Mouse (Mus musculus) spleen, postnatal 14 days (tissue): ENCODE measurements around the gene Clybl.

Experiments
- DNase-seq, 2 experiments: peaks; one replicate each; pipeline ENCODE4 v3.0.0; 2021 to 2022; ENCODE audit warnings: low spot score in 2 of 2

The Clybl gene

DNA sequence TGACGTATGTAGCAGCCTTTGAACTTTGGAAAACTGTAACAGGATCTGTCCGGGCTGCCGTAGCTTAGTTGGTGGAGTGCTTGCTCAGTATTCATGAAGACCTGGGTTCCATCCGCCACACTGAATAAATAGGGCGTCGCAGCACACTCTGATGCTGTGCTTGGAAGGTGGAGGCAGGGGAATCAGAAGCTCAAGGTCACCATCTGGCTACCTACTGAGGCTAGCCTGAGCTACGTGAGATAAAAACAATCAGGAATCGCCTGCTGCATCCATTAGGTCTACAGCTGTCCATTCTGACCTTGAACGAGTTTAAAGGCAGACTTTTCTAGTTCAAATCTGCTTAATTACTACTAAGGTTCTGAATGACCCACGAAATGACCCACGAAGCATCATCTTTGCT lies 118.8 kb downstream of the Clybl start:
- no peak for DNase-seq

DNA sequence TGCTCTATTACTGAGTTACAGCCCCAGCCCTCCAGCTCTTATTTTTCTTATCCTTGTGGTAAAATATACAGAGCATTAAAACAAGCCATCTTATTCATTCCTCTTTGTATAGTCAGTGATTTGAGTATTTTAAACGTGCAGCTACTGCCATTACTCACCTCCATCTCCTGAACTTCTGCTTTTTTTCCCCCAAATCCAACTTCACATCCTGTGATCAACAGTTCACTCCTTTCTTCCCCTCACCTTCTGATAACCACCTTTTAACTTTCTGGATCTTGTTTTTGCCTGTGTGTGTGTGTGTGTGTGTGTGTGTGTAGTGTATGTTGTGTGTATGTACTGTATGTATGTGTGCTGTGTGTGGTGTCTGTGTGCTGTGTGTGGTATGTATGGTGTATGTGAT lies 122.3 kb downstream of the Clybl start:
- no peak for DNase-seq

DNA sequence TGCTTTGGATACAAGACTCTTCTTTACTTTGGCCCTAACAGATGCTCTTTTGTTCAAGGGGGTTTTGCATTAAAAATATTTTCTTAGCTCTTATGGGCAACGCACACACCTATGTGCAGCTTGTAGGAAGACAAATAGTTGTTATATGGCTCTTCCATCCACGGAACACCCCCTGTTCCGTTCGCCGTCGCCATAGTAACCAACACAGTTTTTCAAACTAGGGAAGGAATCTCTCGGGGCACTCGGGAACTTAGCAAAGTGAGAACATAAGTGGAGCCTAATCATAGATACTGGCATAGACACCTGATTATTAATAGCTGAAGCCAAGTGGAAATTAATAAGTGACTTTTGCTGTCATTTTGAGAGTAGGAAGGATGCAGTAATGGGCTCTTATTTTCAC lies 123.6 kb downstream of the Clybl start:
- DNase-seq, result no peak

DNA sequence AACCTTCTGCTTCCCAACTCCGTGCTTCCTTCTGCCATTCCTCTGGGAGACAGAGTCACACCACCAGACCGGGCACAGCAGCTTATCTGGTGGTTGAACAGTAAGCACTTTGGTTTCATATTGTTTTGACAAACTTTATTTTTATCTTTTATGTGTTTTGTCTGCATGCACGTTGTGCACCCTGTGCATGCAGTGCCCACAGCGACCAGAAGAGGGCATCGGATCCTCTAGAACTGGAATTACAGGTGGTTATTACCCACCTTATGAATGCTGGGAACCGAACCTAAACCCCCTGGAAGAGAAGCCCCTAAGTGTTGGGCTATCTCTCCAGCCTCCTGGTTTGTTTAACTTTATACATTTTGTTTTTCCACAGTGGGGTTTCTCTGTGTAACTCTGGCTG lies 130.9 kb downstream of the Clybl start:
- DNase-seq, result no peak

DNA sequence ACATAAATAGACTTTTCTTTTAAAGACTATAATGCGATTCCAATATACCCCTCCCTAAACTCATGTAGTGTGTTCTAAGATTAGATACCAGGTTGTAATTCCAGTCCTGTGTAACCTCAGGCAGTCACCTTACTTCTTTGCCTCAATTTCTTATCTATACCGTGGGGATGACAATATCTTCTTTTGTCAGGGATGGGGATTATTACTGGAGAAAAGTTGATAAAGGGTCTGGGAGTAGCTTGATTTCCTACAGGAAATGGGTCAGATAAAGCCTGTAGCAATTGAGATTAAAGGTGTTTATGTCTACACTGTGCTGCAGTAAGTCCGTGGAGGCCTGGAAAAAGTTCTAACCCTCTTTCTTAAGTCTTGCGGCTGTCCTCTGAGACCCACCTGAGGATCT lies 131.8 kb downstream of the Clybl start:
- no peak for DNase-seq

DNA sequence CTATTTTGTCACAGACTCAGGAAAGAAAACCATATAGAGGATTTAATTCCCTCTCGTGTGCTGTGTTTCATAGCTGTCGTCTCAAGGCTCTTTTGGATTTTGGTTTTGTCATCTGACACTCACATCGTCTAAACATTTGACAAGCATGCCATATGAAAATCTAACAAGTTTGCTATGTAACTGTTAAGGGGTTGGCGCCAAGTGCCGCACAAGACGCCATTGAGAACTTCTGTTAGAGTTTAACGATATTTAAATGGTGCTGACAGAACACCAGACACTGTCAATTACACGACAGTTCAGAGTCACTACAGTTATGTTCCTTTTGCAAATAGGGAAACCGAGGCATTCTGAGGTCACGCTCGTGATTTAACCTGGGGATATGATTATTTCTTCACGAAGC lies 134.2 kb downstream of the Clybl start:
- no peak for DNase-seq

DNA sequence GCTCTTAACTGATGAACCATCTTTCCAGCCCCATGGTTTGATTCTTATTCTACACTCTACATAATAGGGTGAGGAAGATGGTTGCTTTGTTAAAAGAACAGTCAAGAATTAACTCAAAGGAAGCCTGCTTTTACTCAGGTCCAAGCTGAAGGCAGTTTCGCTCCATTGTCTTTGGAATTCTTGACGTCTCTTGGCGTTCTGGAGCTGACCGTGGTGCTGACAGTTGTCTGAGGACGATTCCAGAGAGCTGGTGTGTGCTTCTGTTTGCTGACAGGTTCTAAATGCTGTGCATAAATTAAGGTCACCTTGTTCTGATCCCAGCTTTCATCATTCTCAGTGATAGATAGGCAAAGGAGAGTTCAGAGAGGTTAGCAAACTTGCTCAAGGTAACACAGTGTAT lies 140.6 kb downstream of the Clybl start:
- no peak for DNase-seq

DNA sequence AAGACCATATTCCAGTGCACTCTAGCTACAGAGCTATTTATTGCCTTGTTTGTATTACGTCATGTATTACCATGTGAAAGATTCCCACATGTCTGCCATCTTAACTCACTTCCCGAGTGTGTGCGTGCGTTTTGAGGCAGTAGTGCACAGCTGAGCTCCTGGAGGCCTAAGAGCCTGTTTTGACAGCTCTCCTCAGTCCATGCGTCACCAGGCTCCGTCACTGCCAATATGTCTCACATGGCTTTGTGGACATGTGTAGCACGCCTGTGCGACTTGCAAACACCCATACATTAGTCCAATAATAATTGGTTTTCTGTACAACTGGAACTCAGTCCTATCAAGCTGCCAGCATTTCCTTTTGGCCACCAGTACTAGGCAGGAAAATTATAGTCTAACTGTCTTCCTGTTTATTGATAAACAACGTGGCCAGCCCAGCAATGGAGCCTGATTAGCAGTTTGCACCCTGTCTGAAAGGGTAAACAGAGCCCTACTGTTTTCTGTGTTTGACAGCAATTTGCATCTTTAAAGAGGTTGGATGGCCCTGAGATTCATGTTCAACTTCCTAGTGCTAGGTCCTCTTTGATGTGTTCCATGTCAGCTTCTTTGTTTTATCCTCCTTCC lies 142.4 kb downstream of the Clybl start:
- no peak for DNase-seq

DNA sequence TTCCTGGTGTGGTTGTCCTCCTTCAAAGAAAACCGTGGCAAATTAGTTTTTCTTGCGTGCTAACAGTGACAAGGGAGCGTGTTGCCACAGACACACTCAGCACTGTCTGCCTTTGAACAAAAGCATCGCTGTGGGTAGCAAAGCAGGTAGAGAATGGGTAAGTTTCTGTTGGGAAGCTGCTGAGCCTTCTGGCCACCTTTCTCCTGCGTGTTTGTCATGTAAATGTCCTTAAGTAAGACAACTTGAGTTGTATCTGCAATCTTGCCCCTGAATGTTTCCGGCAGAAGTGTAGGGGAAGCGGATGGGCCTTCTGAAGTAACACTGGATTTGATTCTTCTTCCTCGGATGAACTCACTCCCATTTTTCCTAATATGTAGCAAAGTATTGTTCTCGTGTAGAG lies 148.6 kb downstream of the Clybl start:
- no peak for DNase-seq

DNA sequence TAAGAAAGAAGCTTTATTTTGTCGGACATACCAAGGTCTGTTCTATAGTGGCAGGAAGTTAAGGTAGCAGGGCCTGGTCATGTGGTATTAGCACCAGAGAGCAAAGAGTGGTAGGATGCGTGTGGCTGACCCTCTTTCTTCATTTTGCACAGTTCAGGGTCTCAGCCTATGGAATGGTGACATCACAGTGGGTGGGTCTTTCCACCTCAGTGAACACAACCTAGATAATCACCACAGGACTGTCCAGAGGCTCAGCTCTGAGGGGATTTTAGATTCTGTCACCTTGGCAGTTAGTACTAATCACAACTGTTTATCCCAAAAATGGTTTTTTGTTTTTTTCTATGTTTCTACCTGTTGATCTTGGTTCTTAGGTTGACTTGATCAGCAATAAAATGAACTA lies 149.2 kb downstream of the Clybl start:
- no peak for DNase-seq

DNA sequence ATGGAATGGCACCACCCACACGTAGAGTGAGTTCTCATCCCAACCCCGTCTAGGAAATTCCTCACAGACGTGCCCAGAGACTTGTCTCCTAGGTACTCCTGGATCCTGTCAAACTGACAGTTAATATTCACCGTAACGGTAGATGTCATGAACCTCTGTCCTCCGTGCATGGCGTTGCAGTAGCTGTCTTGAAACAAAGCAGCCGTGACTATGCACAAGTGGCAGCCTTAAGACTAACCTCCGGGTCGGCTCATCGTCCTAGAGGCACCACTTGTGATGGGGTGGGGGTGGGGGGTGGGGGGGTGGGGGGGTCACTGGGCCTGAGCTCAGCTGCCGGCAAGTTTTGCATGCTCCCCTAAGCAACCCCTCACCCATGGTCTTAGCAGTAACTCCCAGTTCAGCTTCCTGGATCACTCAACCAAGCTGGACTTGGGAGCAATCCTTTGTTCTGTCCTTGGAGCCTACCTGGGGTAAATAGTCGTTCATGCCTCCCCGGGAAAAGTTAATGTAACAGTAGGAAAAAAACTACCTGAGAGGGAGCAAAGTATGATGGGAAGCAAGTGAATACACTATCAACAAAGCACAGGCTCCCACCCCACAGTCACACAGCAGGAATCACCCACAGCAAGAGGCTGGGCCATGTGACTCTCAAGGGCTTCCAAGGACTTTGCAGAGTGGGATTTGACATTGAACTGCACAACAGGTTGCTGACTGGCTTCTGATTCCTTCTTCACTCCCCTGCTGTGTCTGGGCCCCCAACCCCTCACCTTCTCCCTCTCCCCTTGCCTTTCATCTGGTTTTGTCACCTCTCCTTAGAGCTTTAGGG lies 150.3 kb downstream of the Clybl start:
- DNase-seq, result no peak

DNA sequence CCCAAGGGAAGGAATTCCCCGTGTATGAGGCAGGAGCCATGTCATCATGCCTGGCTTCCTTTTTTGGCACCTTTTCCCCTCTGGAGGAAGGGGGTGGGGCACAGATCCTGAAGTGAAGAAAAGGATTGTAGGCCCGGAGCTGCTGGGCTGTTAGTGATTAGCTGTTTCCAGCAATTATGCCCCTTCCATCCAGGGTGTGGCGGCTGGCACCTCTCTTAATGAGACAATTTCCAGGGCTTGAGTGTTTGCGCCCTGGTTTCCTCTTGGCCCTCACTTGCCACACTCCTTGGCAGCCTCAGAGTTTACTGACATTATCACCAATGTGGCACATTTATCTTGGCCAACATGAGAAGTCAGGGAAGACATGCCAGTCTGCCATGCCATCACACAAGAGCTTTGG lies 155.5 kb downstream of the Clybl start:
- no peak for DNase-seq

DNA sequence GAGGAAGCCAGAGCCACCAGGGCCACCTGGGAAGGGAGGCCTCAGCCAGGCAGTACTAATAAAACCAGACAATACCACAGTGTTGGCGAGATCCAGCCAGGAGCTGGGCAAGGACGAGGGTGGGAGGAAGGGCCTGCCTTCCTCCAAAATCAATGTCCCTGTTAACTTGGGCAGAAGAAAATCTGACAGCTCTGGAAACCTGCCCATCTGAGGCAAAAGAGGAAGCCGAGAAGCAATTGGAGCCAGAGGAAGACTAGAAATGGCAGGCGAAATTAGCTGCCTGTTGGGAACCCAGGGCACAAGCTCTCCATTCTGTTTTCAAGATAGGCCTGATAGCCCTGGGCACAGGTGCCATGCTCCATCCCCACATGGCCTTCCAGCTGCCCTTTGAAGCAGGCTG lies 157.3 kb downstream of the Clybl start:
- no peak for DNase-seq

DNA sequence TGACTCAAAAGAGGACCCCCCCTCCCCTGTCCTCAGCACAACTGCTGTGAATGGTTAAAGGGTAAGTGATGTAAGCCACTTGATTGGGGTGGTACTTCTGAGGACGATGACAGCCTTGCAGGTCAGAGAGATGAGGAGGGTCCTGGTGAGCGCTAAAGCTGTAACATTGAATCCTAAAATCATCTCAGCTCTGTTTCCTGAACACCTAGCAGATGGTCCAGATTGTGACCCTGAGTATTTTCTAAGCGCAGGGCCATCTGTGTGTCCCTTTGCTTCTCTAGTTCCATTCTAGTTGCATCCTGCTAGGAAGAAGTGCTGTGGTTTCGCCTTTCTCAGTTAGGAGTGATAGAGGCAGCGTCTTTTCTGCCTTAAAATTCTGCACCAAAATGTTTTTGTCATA lies 158.6 kb downstream of the Clybl start:
- DNase-seq, result no peak

DNA sequence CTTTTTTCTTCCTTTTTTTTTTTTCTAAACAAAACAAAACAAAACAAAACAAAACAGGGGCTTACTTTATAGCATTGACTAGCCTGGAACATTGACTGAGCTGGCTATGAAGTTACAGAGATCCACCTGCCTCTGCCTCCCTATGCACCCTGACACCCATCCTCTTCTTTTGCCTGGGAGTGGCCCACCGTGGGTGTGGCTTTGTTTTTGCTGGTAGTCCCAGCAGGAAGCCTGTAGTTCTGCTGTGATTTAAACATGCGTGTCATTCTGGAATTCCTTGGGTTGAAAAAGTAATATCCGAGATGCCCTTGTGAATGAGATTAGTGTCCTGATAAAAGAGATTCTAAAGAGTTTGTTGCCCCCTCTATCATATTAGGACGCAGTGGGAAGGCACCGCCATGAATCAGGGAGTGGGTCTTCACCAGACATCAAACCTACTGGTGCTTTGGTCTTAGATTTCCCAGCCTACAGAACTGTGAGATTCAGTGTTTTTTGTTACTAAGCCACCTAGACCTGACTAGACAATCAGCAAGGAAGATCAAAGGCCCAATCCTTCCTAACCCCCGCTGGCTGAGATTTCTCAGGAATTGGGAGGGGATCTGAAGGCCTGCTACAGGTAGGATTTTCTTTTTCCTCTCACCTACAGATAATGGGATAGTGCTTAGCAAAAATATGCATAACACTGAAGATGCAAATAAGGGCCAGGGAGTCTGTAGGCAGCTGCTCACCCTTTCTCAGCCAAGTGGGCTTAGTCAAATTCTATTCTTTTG lies 160.3 kb downstream of the Clybl start:
- no peak for DNase-seq

DNA sequence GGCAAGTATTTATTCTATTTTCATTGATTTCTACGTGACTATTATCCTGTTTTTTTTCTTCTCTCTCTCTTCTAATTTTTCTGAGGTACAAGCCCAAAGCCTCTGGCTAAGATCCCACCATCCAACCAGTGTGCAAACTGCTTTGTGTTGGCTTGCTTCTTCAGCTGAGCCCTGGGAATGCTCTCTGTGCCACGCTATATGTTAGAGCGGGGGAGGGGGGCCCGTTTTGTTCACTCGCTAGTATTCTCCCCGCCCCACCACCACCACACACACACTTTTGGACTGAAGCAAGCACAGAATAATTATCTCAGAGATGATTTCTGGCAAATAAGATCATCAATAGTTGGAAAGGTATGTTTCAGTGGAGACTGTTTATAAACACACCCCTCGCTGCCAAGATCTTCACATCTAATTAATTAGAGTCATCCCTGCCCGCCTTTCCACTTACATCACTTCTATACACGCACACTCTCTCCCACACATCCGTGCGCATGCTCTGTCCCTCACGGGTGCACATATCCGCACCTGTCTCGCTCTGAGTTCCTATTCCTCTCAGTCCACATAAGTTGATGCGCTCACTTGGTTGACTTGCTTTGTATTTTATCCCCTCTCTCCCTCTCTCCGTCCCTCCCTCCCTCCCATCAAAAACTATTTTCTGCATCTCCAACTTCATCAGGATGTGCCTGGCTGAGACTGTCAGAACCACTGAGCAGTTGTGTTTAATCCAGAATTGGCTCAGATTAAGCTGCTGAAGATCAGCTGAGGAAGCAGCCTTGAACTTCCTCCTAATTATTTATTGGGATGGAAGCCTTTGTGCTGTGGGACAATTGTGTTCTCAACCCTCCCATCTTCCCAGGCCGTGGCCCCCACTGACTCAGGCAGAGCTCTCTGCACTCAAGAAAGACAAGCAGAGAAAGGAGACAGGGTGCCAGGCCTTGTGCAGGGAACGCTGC lies 163.0 kb downstream of the Clybl start:
- no peak for DNase-seq

DNA sequence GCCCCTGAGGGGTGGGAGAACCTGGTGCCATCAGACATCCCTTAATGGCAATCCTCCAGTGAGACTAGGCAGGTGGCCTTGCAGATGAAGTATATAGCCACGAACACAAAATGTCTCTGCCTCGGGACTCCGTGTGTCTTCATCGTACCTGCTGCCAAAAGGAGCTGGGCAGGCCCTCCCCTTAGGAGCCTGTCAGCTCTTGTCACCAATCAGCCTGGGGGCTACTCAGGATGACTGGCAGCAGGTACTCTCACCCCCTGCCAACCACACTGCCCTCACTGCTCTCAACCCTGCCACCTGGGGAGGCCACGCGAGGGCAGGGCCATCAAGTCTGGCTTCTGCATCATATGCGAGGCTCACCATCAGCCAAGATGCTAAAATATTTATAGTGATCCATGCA lies 166.6 kb downstream of the Clybl start:
- DNase-seq, result no peak

DNA sequence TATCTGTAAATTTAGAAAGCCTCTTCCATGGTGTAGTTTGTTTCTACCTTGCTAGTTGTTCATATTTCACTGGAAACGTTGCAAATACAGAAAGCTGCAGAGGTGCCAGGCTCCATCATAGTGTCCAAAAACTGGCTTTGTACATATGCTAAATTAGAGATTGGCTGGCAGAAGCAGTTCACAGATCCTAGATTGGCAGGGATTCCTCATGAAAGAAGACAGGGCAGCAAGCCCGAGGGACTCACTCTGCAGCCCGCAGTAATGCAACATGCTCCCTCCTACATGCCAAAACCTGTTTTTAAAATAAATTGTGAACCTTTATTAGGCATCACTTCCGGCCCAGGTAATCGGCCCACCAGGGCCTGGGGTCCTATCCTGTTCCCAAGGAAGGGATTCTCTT lies 167.8 kb downstream of the Clybl start:
- no peak for DNase-seq

DNA sequence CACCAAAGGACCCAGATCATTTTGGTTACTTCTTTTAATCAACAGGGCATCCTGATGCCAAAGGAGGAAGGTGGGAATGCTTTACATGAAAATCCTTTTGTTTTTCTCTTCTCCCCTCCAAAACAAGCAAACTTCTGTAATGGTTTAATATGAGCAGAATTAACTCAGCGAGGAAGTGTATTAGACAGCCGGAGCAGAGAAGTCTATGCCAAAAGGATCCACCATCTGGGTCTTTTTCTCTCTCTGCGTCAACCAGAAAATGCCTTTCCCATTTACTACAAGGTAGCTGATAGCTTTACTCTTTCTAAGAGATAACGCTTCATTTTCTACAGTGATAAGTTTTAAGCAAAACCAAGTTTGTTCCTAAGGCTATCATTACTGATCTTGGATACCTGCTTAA lies 168.3 kb downstream of the Clybl start:
- DNase-seq, result no peak

DNA sequence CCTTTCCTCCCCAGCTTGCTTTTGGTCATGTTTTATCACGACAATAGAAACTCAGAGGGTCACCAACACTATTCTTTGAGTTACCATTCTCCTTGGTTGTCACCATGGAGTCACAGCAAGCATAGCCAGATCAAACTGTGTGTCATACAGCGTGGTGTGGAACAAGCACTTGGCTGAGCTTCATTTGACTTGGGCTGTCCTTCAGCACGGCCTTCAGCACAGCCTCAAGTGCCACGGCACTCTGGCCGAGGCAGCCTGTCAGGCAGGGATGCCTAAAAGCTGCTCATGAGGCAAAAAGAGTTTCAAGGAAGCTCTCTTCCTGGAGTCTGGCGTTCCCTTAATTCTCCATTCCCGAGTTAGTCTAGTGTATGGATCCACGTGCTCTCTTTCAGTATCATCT lies 169.3 kb downstream of the Clybl start:
- DNase-seq, result no peak

DNA sequence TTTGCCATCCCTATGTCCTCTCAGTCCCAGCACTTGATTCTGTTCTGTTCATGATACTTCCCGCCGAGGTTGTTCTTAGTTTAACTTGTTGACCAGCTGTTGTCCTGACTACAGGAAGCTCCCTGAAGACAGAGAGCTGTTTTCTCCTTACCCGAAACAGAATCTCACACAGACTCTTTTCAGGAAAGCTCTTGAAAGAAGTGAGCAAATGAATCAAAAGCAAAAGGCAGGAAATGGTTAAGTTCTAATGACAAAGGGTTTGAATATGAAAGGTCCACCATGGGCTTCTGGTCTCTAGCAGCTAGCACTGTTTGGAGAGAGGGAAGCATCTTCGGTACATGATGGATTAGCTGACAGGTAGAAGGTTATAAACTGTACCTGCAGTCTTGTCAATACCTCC lies 175.8 kb downstream of the Clybl start:
- no peak for DNase-seq

DNA sequence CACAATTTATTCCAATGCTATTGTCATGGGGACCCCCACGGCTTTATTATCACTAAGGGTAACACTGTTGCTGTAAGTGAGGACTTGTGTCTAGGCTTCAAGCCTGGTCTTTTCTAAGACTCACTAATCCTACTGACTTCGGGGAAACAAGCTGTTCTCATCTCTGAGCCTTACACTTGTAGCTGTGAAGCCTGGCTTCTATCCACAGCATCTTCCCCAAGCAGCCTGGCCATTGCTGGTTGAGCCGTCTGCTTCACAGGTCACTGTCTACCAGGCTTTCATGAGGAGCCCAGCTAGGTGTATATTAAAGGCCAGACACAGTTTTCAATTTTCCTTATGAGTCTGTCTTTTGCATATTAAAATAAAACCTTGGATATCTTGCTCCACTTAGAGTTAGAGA lies 177.1 kb downstream of the Clybl start:
- no peak for DNase-seq
